Mouse (Mus musculus): ENCODE measurements around the gene Gm28729. TPM values are rescaled to one million over a fixed set of nuclear protein-coding genes. Genes with fewer than 3 reads are reported as not detected.

The Gm28729 gene
- not detected in 2 replicates for polyA plus RNA-seq (2015; fragmentation: Nextera tagmentation; extraction: Ambion mirVana)

DNA sequence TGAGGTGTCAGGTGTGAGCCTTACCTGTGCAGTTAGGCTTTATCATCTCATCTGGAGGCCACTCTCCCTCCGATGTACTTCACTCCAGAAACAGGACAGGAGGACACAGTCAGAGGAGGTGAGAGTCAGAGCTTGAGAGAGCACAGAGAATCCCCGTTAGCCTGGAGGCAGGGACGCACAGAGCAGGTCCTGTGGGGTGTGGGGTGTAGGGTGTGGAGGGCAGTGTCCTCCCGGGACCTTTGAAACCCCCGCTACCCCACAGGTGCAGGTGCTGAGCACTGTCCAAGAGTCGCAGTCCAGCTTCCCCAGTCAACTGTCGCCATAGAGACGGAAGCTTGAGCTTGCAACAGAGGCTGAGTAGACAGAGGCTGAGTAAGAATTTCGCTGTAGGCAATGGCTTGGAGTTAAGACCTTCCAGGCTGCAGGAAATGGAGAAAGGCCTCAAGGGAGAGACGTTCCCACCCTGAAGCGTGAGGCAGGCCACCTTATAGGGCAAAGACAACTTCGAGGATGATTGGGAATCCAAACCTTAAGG, at the start of gene Gm28729:
Gene Gm28729, minus strand, starts transcription at position 293 of the 535 bp plus-strand sequence.
- ATAC-seq (ENCODE audit: low FRiP score, low TSS enrichment), result peak; percentile 55; the same call in 1 of the 2 replicates
- Histone ChIP-seq H3K27ac (ENCODE audit: low read length) (no peak within 1 kb of the TSS), H3K4me1 (ENCODE audit: insufficient read depth, low read length) (0 out of 2 replicates have a peak, but pooled peaks cover 4% of the 10 kb centered on the region), H3K36me3 (ENCODE audit: insufficient read depth, low read length) (no peaks in the 10 kb centered on the region), H3K27me3 (ENCODE audit: insufficient read depth, low read length) (no peaks in the 10 kb centered on the region), H3K9ac (replicated peaks; ENCODE audit: low read length) (no peak within 1 kb of the TSS), H3K4me3 (ENCODE audit: low read length) (no peak within 1 kb of the TSS), H3K4me2 (replicated peaks; ENCODE audit: low read depth, low read length) (no peak within 1 kb of the TSS), H3K9me3 (ENCODE audit: low read length) (no peaks in the 10 kb centered on the region)
- 56% methylated on average over 12 of the region's 12 CpGs for WGBS

DNA sequence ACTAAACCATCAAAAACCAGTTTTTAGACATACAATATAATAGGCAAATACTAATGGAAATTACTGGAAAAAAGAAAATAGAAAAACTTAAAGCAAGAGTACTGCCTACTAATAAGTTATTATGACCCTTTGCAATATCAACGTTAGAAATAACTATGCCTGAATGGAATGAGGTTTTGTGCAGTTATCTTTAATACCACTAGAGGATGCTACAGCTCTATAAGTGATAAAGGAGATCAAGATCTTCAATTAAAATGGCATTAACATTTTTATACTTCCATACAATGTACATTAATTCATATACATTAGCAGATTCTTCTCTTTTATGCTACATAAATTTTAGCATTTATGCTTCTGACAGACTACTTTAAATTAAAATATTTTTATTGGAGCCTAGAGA, 48.2 kb upstream of the Gm28729 start:
- ATAC-seq (ENCODE audit: low FRiP score, low TSS enrichment), result no peak
- WGBS, result 20% methylated on average over 1 of the region's 1 CpGs
- H3K9me3 ChIP-seq (ENCODE audit: low read length), result no peaks in the 10 kb centered on the region
- H3K27me3 ChIP-seq (ENCODE audit: insufficient read depth, low read length), result no peaks in the 10 kb centered on the region
- no peak overlapping the region for H3K9ac ChIP-seq (replicated peaks; ENCODE audit: low read length)
- H3K4me1 ChIP-seq (ENCODE audit: insufficient read depth, low read length), result no peaks in the 10 kb centered on the region
- no peak overlapping the region for H3K27ac ChIP-seq (ENCODE audit: low read length)
- peaks cover 16% of the 10 kb centered on the region for H3K36me3 ChIP-seq (ENCODE audit: insufficient read depth, low read length)
- H3K4me3 ChIP-seq (ENCODE audit: low read length), result no peak overlapping the region
- no peak overlapping the region for H3K4me2 ChIP-seq (replicated peaks; ENCODE audit: low read depth, low read length)

DNA sequence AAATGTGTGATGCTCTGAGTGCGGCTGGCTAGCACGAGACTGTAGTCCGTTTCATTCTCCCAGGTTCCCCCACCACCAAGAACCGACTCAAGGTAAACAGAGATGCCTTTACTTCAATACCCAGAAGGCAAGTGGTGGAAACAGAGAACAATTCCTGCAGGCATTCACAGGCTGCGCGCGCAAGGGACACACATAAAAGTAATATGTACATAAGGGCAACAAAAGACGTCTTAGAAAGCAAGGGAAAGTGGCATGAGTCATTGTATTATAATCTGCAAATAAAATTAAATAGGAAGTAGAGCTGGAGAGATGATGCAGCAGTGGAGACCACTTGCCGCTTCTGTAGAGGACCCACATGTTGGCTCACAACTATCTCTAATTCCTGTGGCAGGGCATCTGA, 47.7 kb upstream of the Gm28729 start:
- no peak for ATAC-seq (ENCODE audit: low FRiP score, low TSS enrichment)
- Histone ChIP-seq H3K27me3 (ENCODE audit: insufficient read depth, low read length) (no peaks in the 10 kb centered on the region), H3K36me3 (ENCODE audit: insufficient read depth, low read length) (peaks cover 16% of the 10 kb centered on the region), H3K4me3 (ENCODE audit: low read length) (no peak overlapping the region), H3K27ac (ENCODE audit: low read length) (no peak overlapping the region), H3K4me2 (replicated peaks; ENCODE audit: low read depth, low read length) (no peak overlapping the region), H3K9ac (replicated peaks; ENCODE audit: low read length) (no peak overlapping the region), H3K4me1 (ENCODE audit: insufficient read depth, low read length) (no peaks in the 10 kb centered on the region), H3K9me3 (ENCODE audit: low read length) (no peaks in the 10 kb centered on the region)
- 88% methylated on average over 9 of the region's 9 CpGs for WGBS

DNA sequence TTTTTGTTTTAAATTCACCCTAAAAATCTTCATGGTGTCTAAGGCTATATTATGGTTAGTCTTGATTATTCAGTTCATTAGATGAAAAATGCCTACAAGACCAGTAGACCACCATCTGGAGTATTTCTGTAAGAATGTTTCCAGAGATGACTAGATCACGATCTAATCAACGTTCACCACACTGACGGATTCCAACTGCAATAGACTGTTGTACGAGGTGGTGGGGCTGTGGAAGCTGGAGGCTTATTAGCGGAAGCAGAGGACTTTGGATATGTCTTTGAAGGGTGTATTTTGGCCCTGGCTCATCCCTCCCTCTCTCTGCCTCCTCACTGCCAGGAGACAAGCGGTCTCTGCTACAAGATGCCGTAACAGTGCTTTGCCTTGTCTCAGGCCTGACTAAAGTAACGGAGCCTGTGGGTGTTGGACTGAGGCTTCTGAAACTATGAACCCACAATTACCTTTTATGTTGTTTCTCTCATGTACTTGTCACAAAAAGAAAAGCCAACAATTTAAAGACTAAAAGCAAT, 41.5 kb upstream of the Gm28729 start:
- Histone ChIP-seq H3K36me3 (ENCODE audit: insufficient read depth, low read length) (peaks cover 27% of the 10 kb centered on the region), H3K27ac (ENCODE audit: low read length) (no peak overlapping the region)
- WGBS, result 77% methylated on average over 8 of the region's 8 CpGs

DNA sequence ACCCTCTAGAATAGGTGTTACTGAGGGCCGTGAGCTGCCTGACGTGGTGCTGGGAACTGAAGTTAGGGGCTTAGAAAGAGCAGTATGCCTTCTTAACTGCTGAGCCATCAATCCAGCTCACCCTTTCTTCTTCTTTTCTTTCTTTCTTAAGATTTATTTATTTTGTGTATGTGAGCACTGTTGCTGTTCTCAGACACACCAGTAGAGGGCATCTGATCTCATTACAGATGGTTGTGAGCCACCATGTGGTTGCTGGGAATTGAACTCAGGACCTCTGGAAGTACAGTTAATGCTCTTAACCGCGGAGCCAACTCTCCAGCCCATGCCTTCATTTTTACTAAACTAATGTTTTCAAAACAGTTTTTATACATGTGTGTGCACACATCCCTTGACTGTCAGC, 38.4 kb upstream of the Gm28729 start:
- WGBS, result 97% methylated on average over 4 of the region's 4 CpGs
- ATAC-seq (ENCODE audit: low FRiP score, low TSS enrichment), result no peak
- H3K36me3 ChIP-seq (ENCODE audit: insufficient read depth, low read length), result peaks cover 36% of the 10 kb centered on the region
- no peaks in the 10 kb centered on the region for H3K27me3 ChIP-seq (ENCODE audit: insufficient read depth, low read length)
- H3K9me3 ChIP-seq (ENCODE audit: low read length), result no peaks in the 10 kb centered on the region
- no peak overlapping the region for H3K9ac ChIP-seq (replicated peaks; ENCODE audit: low read length)
- H3K4me1 ChIP-seq (ENCODE audit: insufficient read depth, low read length), result no peaks in the 10 kb centered on the region
- no peak overlapping the region for H3K4me2 ChIP-seq (replicated peaks; ENCODE audit: low read depth, low read length)
- no peak overlapping the region for H3K4me3 ChIP-seq (ENCODE audit: low read length)
- no peak overlapping the region for H3K27ac ChIP-seq (ENCODE audit: low read length)

More for the DNA sequence above, 41.5 kb upstream of the Gm28729 start:
- Histone ChIP-seq H3K4me3 (ENCODE audit: low read length) (no peak overlapping the region), H3K4me1 (ENCODE audit: insufficient read depth, low read length) (no peaks in the 10 kb centered on the region), H3K9me3 (ENCODE audit: low read length) (no peaks in the 10 kb centered on the region), H3K27me3 (ENCODE audit: insufficient read depth, low read length) (no peaks in the 10 kb centered on the region), H3K9ac (replicated peaks; ENCODE audit: low read length) (no peak overlapping the region), H3K4me2 (replicated peaks; ENCODE audit: low read depth, low read length) (no peak overlapping the region)
- no peak for ATAC-seq (ENCODE audit: low FRiP score, low TSS enrichment)

DNA sequence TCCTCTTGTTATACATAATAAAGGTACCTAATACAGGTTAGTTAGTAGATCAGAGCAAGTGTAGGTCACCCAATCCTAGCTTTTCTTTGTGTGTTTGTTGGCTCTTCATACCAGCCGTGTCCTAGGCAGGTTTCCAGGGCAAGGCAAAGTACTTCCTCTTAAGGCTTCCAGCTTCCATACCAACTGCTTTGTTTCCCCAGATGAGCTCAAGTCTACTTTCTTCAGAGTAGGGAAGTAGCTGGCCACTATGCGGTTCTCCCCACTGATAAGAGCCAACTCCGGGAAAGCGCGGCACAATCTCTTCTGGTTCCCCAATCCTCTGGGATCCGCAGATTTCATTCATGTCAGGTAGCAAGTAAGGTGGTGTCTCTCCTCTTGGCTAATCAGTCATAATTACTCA, 34.1 kb upstream of the Gm28729 start:
- WGBS, result 95% methylated on average over 6 of the region's 6 CpGs
- ATAC-seq (ENCODE audit: low FRiP score, low TSS enrichment), result no peak
- Histone ChIP-seq H3K4me2 (replicated peaks; ENCODE audit: low read depth, low read length) (no peak overlapping the region), H3K4me3 (ENCODE audit: low read length) (no peak overlapping the region), H3K27ac (ENCODE audit: low read length) (no peak overlapping the region), H3K4me1 (ENCODE audit: insufficient read depth, low read length) (no peaks in the 10 kb centered on the region), H3K36me3 (ENCODE audit: insufficient read depth, low read length) (peaks cover 30% of the 10 kb centered on the region), H3K9me3 (ENCODE audit: low read length) (no peaks in the 10 kb centered on the region), H3K27me3 (ENCODE audit: insufficient read depth, low read length) (no peaks in the 10 kb centered on the region), H3K9ac (replicated peaks; ENCODE audit: low read length) (no peak overlapping the region)

DNA sequence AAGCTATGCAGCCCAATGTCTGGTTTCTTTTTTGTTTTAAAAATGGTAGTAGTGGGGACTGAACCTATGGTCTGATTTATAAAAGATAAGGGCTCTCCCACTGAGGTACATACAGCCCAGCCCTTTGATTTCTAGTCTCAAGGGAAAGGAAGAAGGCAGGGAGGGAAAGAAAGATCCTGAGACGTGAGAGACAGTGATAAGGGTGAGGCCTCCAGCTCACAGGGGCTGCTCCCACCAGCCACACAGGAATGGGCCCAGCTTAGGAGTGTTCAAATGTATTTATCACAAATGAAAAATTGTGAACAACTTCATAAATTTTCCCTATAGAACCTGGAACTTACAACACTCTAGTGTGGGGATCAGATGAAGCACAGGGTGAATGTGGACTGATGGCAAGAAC, 33.5 kb upstream of the Gm28729 start:
- WGBS, result 88% methylated on average over 1 of the region's 1 CpGs
- H3K9ac ChIP-seq (replicated peaks; ENCODE audit: low read length), result no peak overlapping the region
- H3K4me1 ChIP-seq (ENCODE audit: insufficient read depth, low read length), result no peaks in the 10 kb centered on the region
- no peak overlapping the region for H3K4me2 ChIP-seq (replicated peaks; ENCODE audit: low read depth, low read length)
- no peak for ATAC-seq (ENCODE audit: low FRiP score, low TSS enrichment)
- H3K9me3 ChIP-seq (ENCODE audit: low read length), result no peaks in the 10 kb centered on the region
- no peaks in the 10 kb centered on the region for H3K27me3 ChIP-seq (ENCODE audit: insufficient read depth, low read length)
- no peak overlapping the region for H3K27ac ChIP-seq (ENCODE audit: low read length)
- no peak overlapping the region for H3K4me3 ChIP-seq (ENCODE audit: low read length)
- peaks cover 26% of the 10 kb centered on the region for H3K36me3 ChIP-seq (ENCODE audit: insufficient read depth, low read length)

DNA sequence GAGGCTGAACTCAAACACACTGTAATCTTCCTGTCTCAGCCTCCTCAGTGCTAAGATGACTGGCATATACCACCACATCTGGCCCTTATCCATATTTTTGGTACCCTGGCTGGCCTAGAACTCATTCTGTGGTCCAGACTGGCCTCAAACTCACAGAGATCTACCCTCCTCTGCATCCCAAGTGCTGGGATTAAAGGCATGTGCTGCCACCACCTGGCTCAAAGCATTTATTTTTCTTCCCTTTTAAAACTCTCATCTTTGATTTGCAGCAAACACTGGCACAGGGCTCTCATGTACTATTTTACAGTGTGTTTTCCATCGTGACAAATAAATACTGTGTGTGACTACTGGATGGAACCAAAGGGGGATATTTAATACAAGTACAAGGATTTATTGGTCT, 29.0 kb upstream of the Gm28729 start:
- peaks cover 22% of the 10 kb centered on the region for H3K36me3 ChIP-seq (ENCODE audit: insufficient read depth, low read length)
- no peaks in the 10 kb centered on the region for H3K4me1 ChIP-seq (ENCODE audit: insufficient read depth, low read length)
- no peak overlapping the region for H3K27ac ChIP-seq (ENCODE audit: low read length)
- H3K4me2 ChIP-seq (replicated peaks; ENCODE audit: low read depth, low read length), result no peak overlapping the region
- H3K4me3 ChIP-seq (ENCODE audit: low read length), result no peak overlapping the region
- H3K27me3 ChIP-seq (ENCODE audit: insufficient read depth, low read length), result no peaks in the 10 kb centered on the region
- WGBS, result 80% methylated on average over 1 of the region's 1 CpGs
- H3K9ac ChIP-seq (replicated peaks; ENCODE audit: low read length), result no peak overlapping the region
- ATAC-seq (ENCODE audit: low FRiP score, low TSS enrichment), result no peak
- H3K9me3 ChIP-seq (ENCODE audit: low read length), result no peaks in the 10 kb centered on the region

DNA sequence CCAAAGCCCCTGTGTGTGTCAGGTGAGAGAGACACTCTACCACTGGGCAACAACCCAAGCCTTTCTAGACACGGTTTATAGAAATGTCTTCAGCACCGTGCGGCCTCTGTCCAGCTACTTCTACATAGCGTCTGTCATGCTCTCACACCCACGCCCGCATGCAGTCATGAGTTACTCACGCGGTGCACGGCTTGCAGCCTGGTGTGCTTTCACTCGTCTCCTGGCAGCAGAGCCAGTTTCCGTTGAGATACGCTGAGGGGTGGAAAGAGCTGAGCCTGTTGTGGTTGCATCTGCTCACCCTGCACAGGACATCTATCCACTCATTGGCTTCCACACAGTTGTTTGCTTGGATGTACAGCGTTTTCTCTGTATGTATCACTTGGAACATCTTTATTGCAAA, 20.3 kb upstream of the Gm28729 start:
- Histone ChIP-seq H3K4me1 (ENCODE audit: insufficient read depth, low read length) (no peaks in the 10 kb centered on the region), H3K36me3 (ENCODE audit: insufficient read depth, low read length) (peaks cover 29% of the 10 kb centered on the region), H3K27me3 (ENCODE audit: insufficient read depth, low read length) (no peaks in the 10 kb centered on the region), H3K4me3 (ENCODE audit: low read length) (no peak overlapping the region), H3K9ac (replicated peaks; ENCODE audit: low read length) (no peak overlapping the region), H3K9me3 (ENCODE audit: low read length) (no peaks in the 10 kb centered on the region), H3K4me2 (replicated peaks; ENCODE audit: low read depth, low read length) (no peak overlapping the region), H3K27ac (ENCODE audit: low read length) (no peak overlapping the region)
- WGBS, result 89% methylated on average over 13 of the region's 13 CpGs
- no peak for ATAC-seq (ENCODE audit: low FRiP score, low TSS enrichment)
